Mouse (Mus musculus) heart, postnatal 25 days (tissue): Measurements from ENCODE around the gene Ugt1a6b. TPM values are rescaled to one million over a fixed set of nuclear protein-coding genes. Genes with fewer than 3 reads are reported as not detected.

Experiments
- DNase-seq: peaks from one replicate; pipeline ENCODE4 v3.0.0; 2022; ENCODE audit warnings: low spot score
- intact Hi-C: fragments of 180-260 bp; cut with DNase I; formaldehyde crosslinking; loops from one replicate; pipeline ENCODE4 v1.15.1; 2025
- total RNA-seq, 2 experiments: library from RNA; stranded (reverse); gene quantifications; 2 replicates each; pipeline ENCODE4 v1.2.3; 2021

The Ugt1a6b gene
- total RNA-seq, 2 experiments from 2014 or later = 0.57 to 0.67 TPM

GRCm38 (mm10) chr1:88233421-88234247, 130.6 kb downstream of the Ugt1a6b start:
- intact Hi-C loops = no loop called here
- no peak for DNase-seq

GRCm38 (mm10) chr1:88234248-88234610, 131.2 kb downstream of the Ugt1a6b start:
- intact Hi-C loops = no loop called here
- DNase-seq = no peak

- intact Hi-C loops = no loop called here
- no peak for DNase-seq
Observed at GRCm38 (mm10) chr1:88234646-88235045, 131.6 kb downstream of the Ugt1a6b start.

GRCm38 (mm10) chr1:88235046-88235893, 132.2 kb downstream of the Ugt1a6b start:
- no peak for DNase-seq
- intact Hi-C loops = no loop called here

GRCm38 (mm10) chr1:88235894-88236415, 132.9 kb downstream of the Ugt1a6b start:
- DNase-seq = no peak
- intact Hi-C loops = no loop called here

- no peak for DNase-seq
- intact Hi-C loops = no loop called here
Observed at GRCm38 (mm10) chr1:88237311-88237710, 134.3 kb downstream of the Ugt1a6b start.

GRCm38 (mm10) chr1:88238771-88239170, 135.7 kb downstream of the Ugt1a6b start:
- intact Hi-C loops = no loop called here
- no peak for DNase-seq

GRCm38 (mm10) chr1:88240072-88240471, 137.0 kb downstream of the Ugt1a6b start:
- no peak for DNase-seq
- intact Hi-C loops = no loop called here

GRCm38 (mm10) chr1:88240579-88240978, 137.5 kb downstream of the Ugt1a6b start:
- intact Hi-C loops = no loop called here
- no peak for DNase-seq

GRCm38 (mm10) chr1:88243861-88244260, 140.8 kb downstream of the Ugt1a6b start:
- intact Hi-C loops = no loop called here
- no peak for DNase-seq

- intact Hi-C loops = no loop called here
- DNase-seq = no peak
Observed at GRCm38 (mm10) chr1:88245881-88246280, 142.8 kb downstream of the Ugt1a6b start.

GRCm38 (mm10) chr1:88246386-88246785, 143.3 kb downstream of the Ugt1a6b start:
- intact Hi-C loops = no loop called here
- no peak for DNase-seq

GRCm38 (mm10) chr1:88247660-88248059, 144.6 kb downstream of the Ugt1a6b start:
- no peak for DNase-seq
- intact Hi-C loops = no loop called here

- no peak for DNase-seq
- intact Hi-C loops = no loop called here
Observed at GRCm38 (mm10) chr1:88248658-88249057, 145.6 kb downstream of the Ugt1a6b start.

GRCm38 (mm10) chr1:88249596-88249995, 146.5 kb downstream of the Ugt1a6b start:
- no peak for DNase-seq
- intact Hi-C loops = no loop called here

GRCm38 (mm10) chr1:88250023-88250422, 147.0 kb downstream of the Ugt1a6b start:
- intact Hi-C loops = no loop called here

GRCm38 (mm10) chr1:88253106-88253505, 150.1 kb downstream of the Ugt1a6b start:
- DNase-seq = no peak
- intact Hi-C loops = no loop called here

More at GRCm38 (mm10) chr1:88250023-88250422, 147.0 kb downstream of the Ugt1a6b start:
- no peak for DNase-seq

- no peak for DNase-seq
- intact Hi-C loops = no loop called here
Observed at GRCm38 (mm10) chr1:88253540-88253939, 150.5 kb downstream of the Ugt1a6b start.

- no peak for DNase-seq
- intact Hi-C loops = no loop called here
Observed at GRCm38 (mm10) chr1:88254793-88255465, 151.9 kb downstream of the Ugt1a6b start.

- intact Hi-C loops = no loop called here
- no peak for DNase-seq
Observed at GRCm38 (mm10) chr1:88255466-88255857, 152.4 kb downstream of the Ugt1a6b start.
